Mouse (Mus musculus): ENCODE results near the gene Cdk8. TPM values are rescaled to one million over a fixed set of nuclear protein-coding genes. Genes with fewer than 3 reads are reported as not detected.
A peak's percentile ranks its signal among the peaks of the same experiment; 100 is the strongest.

The Cdk8 gene
- polyA plus RNA-seq, 1 experiment from 2014 or later = 24.0 TPM

- no peak overlapping the region for H3K4me2 ChIP-seq
- H3K36me3 ChIP-seq (ENCODE audit: control insufficient read depth, insufficient read depth, low read length) = no peaks in the 10 kb centered on the region
- H3K9ac ChIP-seq (ENCODE audit: low read depth, low read length) = no peak overlapping the region
- no peak overlapping the region for H3K27ac ChIP-seq (ENCODE audit: low read depth, low read length)
- H3K4me3 ChIP-seq (ENCODE audit: low read depth, low read length) = no peak overlapping the region
- no peak for ATAC-seq (replicated peaks; ENCODE audit: insufficient number of reproducible peaks, low FRiP score, low TSS enrichment)
- H3K9me3 ChIP-seq (replicated peaks; ENCODE audit: control insufficient read depth, low read length) = no peaks in the 10 kb centered on the region
- no peaks in the 10 kb centered on the region for H3K27me3 ChIP-seq (ENCODE audit: control insufficient read depth, insufficient read depth, low read length)
- H3K4me1 ChIP-seq (ENCODE audit: control insufficient read depth, insufficient read depth, low read length) = peaks cover 27% of the 10 kb centered on the region
- WGBS (ENCODE audit: insufficient replicate concordance) = 79% methylated on average over 5 of the region's 5 CpGs
These were observed 20.8 kb downstream of the Cdk8 start for GRCm38 (mm10) chr5:146251663-146252429.

DNA sequence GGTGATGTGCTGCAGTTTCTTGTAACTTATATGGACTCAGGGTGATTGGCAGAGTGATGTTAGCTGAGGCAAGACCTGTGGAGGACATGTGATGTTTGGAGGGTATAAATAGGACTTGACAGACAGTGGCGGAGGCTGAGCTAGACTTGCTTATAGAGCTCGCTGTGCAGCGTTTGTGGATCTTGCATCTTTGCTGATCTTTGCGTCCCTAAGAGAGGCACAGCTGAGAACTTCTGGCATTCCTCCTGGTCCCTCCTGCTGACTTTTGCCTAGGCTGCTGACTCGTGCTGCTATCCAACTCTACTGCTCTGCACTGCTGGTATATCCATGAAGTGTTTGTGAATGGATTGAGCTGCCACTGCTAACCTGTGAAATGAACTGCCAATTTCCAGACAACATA lies 22.6 kb downstream of the Cdk8 start:
- Histone ChIP-seq H3K27ac (ENCODE audit: low read depth, low read length) (no peak overlapping the region), H3K27me3 (ENCODE audit: control insufficient read depth, insufficient read depth, low read length) (no peaks in the 10 kb centered on the region), H3K4me1 (ENCODE audit: control insufficient read depth, insufficient read depth, low read length) (peaks cover 20% of the 10 kb centered on the region), H3K4me2 (no peak overlapping the region), H3K9me3 (replicated peaks; ENCODE audit: control insufficient read depth, low read length) (no peaks in the 10 kb centered on the region), H3K9ac (ENCODE audit: low read depth, low read length) (no peak overlapping the region), H3K4me3 (ENCODE audit: low read depth, low read length) (no peak overlapping the region), H3K36me3 (ENCODE audit: control insufficient read depth, insufficient read depth, low read length) (no peaks in the 10 kb centered on the region)
- 78% methylated on average over 5 of the region's 5 CpGs for WGBS (ENCODE audit: insufficient replicate concordance)
- no peak for ATAC-seq (replicated peaks; ENCODE audit: insufficient number of reproducible peaks, low FRiP score, low TSS enrichment)

DNA sequence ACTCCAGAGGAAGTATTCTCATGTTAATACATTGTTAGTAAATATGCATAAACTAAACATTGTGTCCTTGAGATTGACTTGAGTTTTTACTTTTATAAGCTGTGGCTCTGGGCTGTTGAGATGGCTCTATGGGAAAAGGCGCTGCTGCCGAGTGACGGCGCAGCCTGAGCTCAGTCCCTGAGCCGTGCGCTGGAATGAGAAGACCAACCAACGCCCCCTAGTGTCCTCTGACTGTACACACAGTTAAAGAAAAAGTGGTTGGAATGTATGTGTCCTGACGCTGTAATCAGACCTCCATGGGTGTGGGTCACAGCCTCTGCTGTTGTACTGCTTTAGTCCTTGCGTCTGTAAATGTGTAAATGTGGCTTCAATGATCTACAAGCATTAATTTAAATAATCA lies 29.0 kb downstream of the Cdk8 start:
- no peaks in the 10 kb centered on the region for H3K4me1 ChIP-seq (ENCODE audit: control insufficient read depth, insufficient read depth, low read length)
- no peak for ATAC-seq (replicated peaks; ENCODE audit: insufficient number of reproducible peaks, low FRiP score, low TSS enrichment)
- H3K27me3 ChIP-seq (ENCODE audit: control insufficient read depth, insufficient read depth, low read length) = no peaks in the 10 kb centered on the region
- WGBS (ENCODE audit: insufficient replicate concordance) = 31% methylated on average over 9 of the region's 9 CpGs
- H3K4me3 ChIP-seq (ENCODE audit: low read depth, low read length) = no peak overlapping the region
- no peak overlapping the region for H3K9ac ChIP-seq (ENCODE audit: low read depth, low read length)
- no peaks in the 10 kb centered on the region for H3K9me3 ChIP-seq (replicated peaks; ENCODE audit: control insufficient read depth, low read length)
- no peak overlapping the region for H3K4me2 ChIP-seq
- no peaks in the 10 kb centered on the region for H3K36me3 ChIP-seq (ENCODE audit: control insufficient read depth, insufficient read depth, low read length)
- H3K27ac ChIP-seq (ENCODE audit: low read depth, low read length) = no peak overlapping the region

- WGBS (ENCODE audit: insufficient replicate concordance) = 77% methylated on average over 4 of the region's 6 CpGs
- no peak overlapping the region for H3K27ac ChIP-seq (ENCODE audit: low read depth, low read length)
- H3K9me3 ChIP-seq (replicated peaks; ENCODE audit: control insufficient read depth, low read length) = no peaks in the 10 kb centered on the region
- 0 out of 2 replicates have a peak, but pooled peaks cover 8% of the 10 kb centered on the region for H3K4me1 ChIP-seq (ENCODE audit: control insufficient read depth, insufficient read depth, low read length)
- no peaks in the 10 kb centered on the region for H3K27me3 ChIP-seq (ENCODE audit: control insufficient read depth, insufficient read depth, low read length)
- H3K9ac ChIP-seq (ENCODE audit: low read depth, low read length) = no peak overlapping the region
- no peak overlapping the region for H3K4me2 ChIP-seq
- H3K4me3 ChIP-seq (ENCODE audit: low read depth, low read length) = no peak overlapping the region
- H3K36me3 ChIP-seq (ENCODE audit: control insufficient read depth, insufficient read depth, low read length) = peaks cover 4% of the 10 kb centered on the region; the same call in 1 of the 2 replicates
- no peak for ATAC-seq (replicated peaks; ENCODE audit: insufficient number of reproducible peaks, low FRiP score, low TSS enrichment)
These were observed 35.0 kb downstream of the Cdk8 start for GRCm38 (mm10) chr5:146265934-146266591.

DNA sequence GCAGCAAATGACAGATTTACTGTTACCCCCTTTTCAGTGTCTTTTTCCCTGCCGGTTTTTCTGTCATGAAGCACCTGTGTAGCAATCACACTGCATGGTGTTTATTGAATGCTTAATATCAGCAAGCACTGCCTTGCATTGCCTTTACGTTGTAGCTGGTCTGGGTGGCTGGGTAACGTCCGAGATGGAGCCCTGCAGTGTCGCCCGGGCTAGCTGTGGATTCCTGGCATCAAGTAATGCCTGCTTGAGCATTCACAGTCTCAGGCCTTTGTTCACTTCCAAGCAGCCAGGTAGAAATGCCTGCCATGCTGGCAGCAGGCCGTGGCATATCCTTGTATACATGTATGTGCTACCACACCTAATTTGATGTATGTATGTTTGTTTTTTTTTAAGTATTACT lies 36.7 kb downstream of the Cdk8 start:
- ATAC-seq (replicated peaks; ENCODE audit: insufficient number of reproducible peaks, low FRiP score, low TSS enrichment) = no peak
- WGBS (ENCODE audit: insufficient replicate concordance) = 86% methylated on average over 7 of the region's 7 CpGs
- no peaks in the 10 kb centered on the region for H3K27me3 ChIP-seq (ENCODE audit: control insufficient read depth, insufficient read depth, low read length)
- H3K4me1 ChIP-seq (ENCODE audit: control insufficient read depth, insufficient read depth, low read length) = 0 out of 2 replicates have a peak, but pooled peaks cover 8% of the 10 kb centered on the region
- peaks cover 4% of the 10 kb centered on the region; the same call in 1 of the 2 replicates for H3K36me3 ChIP-seq (ENCODE audit: control insufficient read depth, insufficient read depth, low read length)
- no peak overlapping the region for H3K27ac ChIP-seq (ENCODE audit: low read depth, low read length)
- no peak overlapping the region for H3K9ac ChIP-seq (ENCODE audit: low read depth, low read length)
- H3K9me3 ChIP-seq (replicated peaks; ENCODE audit: control insufficient read depth, low read length) = no peaks in the 10 kb centered on the region
- H3K4me3 ChIP-seq (ENCODE audit: low read depth, low read length) = no peak overlapping the region
- H3K4me2 ChIP-seq = no peak overlapping the region

- Histone ChIP-seq H3K9me3 (replicated peaks; ENCODE audit: control insufficient read depth, low read length) (no peaks in the 10 kb centered on the region), H3K4me1 (ENCODE audit: control insufficient read depth, insufficient read depth, low read length) (0 out of 2 replicates have a peak, but pooled peaks cover 8% of the 10 kb centered on the region), H3K27ac (ENCODE audit: low read depth, low read length) (no peak overlapping the region), H3K4me3 (ENCODE audit: low read depth, low read length) (no peak overlapping the region), H3K4me2 (no peak overlapping the region), H3K36me3 (ENCODE audit: control insufficient read depth, insufficient read depth, low read length) (peaks cover 4% of the 10 kb centered on the region; the same call in 1 of the 2 replicates), H3K9ac (ENCODE audit: low read depth, low read length) (no peak overlapping the region), H3K27me3 (ENCODE audit: control insufficient read depth, insufficient read depth, low read length) (no peaks in the 10 kb centered on the region)
- WGBS (ENCODE audit: insufficient replicate concordance) = 90% methylated on average over 9 of the region's 9 CpGs
- no peak for ATAC-seq (replicated peaks; ENCODE audit: insufficient number of reproducible peaks, low FRiP score, low TSS enrichment)
These were observed 39.6 kb downstream of the Cdk8 start for GRCm38 (mm10) chr5:146270593-146270992.

GRCm38 (mm10) chr5:146271662-146272061 lies 40.6 kb downstream of the Cdk8 start:
- 0 out of 2 replicates have a peak, but pooled peaks cover 7% of the 10 kb centered on the region for H3K4me1 ChIP-seq (ENCODE audit: control insufficient read depth, insufficient read depth, low read length)
- H3K36me3 ChIP-seq (ENCODE audit: control insufficient read depth, insufficient read depth, low read length) = peaks cover 4% of the 10 kb centered on the region; the same call in 1 of the 2 replicates
- no peaks in the 10 kb centered on the region for H3K9me3 ChIP-seq (replicated peaks; ENCODE audit: control insufficient read depth, low read length)
- WGBS (ENCODE audit: insufficient replicate concordance) = 84% methylated on average over 5 of the region's 5 CpGs
- 0 out of 2 replicates have a peak, but pooled peaks have one; percentile 55 for ATAC-seq (replicated peaks; ENCODE audit: insufficient number of reproducible peaks, low FRiP score, low TSS enrichment)
- no peak overlapping the region for H3K4me2 ChIP-seq
- H3K27ac ChIP-seq (ENCODE audit: low read depth, low read length) = no peak overlapping the region
- no peaks in the 10 kb centered on the region for H3K27me3 ChIP-seq (ENCODE audit: control insufficient read depth, insufficient read depth, low read length)
- no peak overlapping the region for H3K4me3 ChIP-seq (ENCODE audit: low read depth, low read length)
- H3K9ac ChIP-seq (ENCODE audit: low read depth, low read length) = no peak overlapping the region

GRCm38 (mm10) chr5:146273096-146273495 lies 42.1 kb downstream of the Cdk8 start:
- no peak overlapping the region for H3K27ac ChIP-seq (ENCODE audit: low read depth, low read length)
- ATAC-seq (replicated peaks; ENCODE audit: insufficient number of reproducible peaks, low FRiP score, low TSS enrichment) = no peak
- H3K4me1 ChIP-seq (ENCODE audit: control insufficient read depth, insufficient read depth, low read length) = no peaks in the 10 kb centered on the region
- 91% methylated on average over 4 of the region's 4 CpGs for WGBS (ENCODE audit: insufficient replicate concordance)
- H3K27me3 ChIP-seq (ENCODE audit: control insufficient read depth, insufficient read depth, low read length) = no peaks in the 10 kb centered on the region
- H3K4me2 ChIP-seq = no peak overlapping the region
- peaks cover 4% of the 10 kb centered on the region; the same call in 1 of the 2 replicates for H3K36me3 ChIP-seq (ENCODE audit: control insufficient read depth, insufficient read depth, low read length)
- no peak overlapping the region for H3K4me3 ChIP-seq (ENCODE audit: low read depth, low read length)
- H3K9ac ChIP-seq (ENCODE audit: low read depth, low read length) = no peak overlapping the region
- H3K9me3 ChIP-seq (replicated peaks; ENCODE audit: control insufficient read depth, low read length) = no peaks in the 10 kb centered on the region
